Mouse (Mus musculus): ENCODE measurements around the gene Slc48a1.

Gene Slc48a1

DNA sequence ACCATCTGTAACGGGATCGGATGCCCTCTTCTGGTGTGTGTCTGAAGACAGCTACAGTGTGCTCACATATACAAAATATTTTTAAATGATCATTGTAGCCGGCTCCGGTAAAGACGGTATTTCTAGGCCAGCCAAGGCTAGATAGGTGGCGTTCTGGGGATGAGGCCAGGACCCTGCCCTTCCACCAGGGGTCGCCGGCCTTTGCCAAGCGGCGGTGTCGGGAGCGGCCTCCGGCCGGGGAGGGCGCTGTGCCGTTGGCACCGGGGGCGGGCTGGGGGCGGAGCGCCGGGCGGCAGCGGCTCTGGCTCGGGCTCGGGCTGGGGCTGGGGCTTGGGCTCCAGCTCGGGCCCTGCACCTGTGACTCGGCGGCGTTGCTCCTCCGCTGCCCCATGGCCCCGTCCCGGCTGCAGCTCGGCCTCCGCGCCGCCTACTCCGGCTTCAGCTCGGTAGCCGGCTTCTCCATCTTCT lies 5.8 kb downstream of the Slc48a1 start:
- peak; percentile 93 for DNase-seq

DNA sequence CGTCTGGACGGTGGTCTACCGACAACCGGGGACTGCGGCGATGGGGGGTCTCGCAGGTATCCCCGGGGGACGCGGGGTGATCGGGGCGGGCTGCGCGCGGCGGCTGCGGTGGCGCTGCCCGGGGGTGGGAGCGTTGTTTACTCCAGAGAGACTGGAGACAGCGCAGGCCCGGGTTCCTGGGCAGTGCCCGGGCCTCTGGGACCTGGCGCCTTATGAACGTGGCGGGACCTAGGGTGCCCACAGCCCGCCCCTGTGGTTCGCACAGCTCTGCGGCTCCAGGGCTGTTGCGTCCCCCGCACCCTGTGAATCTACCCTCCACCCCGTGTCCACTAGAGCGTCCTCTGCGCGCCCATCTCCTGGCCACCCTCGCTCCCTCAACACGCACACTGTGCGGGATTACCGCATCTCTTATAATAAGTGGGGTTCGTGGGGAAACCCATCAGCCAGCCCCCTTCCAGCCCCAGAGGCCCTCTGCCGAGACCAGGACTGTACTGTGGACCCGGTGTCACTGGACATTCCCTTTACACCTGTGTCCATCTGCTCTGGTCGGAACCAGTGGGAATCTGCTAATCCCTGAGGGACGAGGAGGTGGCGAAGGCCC lies 6.3 kb downstream of the Slc48a1 start:
- DNase-seq: no peak

DNA sequence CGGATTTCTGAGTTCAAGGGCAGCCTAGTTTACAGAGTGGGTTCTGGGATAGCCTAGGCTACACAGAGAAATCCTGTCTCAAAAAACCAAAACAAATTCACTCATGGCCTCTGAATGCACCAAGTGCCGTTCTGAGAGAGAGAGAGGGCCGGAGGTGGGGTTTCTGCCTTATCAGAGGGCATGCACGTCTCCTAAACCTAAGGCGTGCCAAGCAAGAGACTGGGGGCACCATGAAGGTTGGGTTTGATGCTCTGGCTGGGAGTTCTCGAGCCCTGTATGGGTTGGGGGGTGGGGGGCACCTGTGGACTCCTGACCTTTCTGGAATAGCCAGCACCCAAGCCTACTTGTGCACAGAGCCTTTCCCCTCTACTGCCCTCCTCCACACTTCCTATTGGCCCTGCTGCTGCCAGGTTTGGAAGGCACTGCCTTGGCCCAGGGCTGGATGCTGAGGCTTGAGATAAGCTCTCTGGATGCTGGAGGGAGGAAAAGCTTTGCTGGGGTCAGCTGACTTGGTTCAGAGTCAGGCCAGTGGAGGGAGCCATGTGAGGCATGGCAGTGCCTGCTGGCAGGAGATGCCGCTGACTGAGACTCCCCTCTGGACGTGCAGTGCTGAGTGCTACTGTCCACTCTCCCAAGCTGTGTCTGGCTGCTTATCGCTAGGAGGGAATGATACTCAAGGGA lies 7.6 kb downstream of the Slc48a1 start:
- DNase-seq: peak; percentile 48

DNA sequence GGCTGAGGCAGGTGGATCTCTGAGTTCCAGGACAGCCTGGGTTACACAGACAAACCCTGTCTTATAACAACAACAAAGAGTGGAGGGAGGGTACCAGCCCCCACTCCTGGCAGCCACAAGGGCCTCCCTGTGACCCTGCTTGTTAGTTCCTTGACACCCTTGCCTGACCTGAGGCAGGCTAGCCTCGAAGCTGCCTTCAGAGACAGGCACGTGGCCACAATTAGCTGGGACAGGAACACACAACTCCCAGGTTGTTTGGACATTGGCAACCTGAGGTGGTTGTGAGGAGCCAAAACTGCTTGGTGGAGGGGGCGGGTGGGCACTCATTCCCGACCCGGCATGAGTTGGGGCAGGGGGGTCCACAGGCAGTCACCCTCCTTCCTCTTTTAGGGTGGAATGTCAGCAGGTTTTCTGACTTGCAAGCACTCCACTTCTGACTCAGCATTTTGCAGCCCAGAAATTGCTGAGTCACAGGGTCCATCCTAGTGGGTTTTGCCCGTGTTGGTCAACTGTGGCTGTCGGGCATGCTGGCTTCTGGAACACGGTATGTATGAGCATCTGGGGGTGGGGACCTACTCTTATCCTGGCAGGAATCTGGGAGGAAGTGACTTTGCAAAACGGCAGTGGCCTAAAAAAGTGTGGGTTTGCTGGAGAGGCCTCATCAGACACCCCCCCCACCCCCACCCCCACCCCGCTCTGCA lies 8.2 kb downstream of the Slc48a1 start:
- peak; percentile 53 for DNase-seq

DNA sequence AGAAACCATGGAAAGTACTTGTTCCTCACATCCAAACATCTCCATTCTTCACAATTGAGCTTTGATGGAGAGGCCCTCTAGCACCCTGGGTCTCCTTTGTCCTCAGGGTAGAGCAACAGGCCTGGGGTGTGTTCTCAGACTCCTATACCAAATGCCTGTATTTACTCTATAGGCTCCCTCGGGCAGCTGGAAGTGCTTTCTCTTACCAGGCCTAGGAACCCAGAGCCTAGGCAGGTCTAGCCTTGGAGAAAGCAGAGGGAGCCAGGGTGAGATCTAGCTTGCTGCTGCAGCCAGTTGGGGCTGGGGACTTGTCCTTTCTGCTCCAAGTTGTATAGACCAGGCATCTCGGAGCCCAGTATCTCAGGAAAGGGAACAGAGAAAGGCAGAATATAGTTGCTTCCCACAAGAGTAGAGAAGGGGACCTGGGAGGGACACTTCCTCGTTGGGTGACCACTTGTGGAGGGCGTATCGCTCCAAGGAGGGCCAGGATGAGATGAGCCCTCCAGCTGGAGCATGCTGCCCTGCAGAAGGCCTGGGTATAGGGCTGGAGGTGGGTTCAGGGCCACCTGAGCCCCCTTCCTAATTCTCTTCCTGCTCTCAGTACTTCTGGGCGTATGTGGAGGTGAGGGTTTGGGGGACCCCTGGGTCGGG lies 9.0 kb downstream of the Slc48a1 start:
- no peak for DNase-seq

DNA sequence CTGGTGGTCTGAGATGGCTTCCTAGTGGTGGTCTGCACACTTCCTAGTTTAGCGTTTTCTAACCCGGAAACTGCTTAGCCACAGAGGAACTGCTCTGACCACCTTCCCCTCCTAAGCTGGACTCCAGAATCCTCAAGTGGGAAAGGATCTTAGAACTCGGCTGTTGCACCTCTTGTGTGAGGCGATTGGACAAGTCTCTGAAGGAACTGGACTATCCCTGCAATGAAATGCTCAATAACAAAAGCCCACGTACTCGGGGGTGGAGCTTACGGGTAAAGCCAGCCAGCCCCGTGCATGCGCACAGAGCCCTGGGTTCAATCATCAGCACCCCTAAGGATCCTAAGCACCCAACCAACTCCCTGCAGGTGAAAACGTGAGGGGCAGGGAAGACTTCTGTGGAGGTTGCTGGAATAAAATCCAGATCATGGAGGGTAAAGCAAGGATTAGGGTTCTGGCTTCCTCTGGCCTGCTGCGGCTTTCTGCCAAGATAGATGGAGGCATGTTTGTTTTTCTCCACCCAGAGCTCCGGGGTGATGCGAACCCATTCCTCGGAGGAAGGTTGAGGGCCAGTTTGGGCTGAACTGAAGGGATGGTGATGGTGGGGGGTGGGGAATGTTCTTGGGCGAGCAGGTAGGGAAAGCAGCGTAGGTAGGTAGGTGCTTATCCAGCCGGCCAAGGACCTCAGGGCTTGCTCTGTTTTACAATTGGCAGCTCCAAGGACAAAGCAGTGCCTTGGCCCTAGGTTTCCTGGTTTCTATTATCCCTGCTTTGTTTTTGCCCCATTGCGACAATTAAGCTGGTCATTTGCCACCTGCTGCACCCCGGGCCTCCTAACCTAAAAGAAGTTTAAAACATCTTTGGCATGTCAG lies 9.7 kb downstream of the Slc48a1 start:
- no peak for DNase-seq

DNA sequence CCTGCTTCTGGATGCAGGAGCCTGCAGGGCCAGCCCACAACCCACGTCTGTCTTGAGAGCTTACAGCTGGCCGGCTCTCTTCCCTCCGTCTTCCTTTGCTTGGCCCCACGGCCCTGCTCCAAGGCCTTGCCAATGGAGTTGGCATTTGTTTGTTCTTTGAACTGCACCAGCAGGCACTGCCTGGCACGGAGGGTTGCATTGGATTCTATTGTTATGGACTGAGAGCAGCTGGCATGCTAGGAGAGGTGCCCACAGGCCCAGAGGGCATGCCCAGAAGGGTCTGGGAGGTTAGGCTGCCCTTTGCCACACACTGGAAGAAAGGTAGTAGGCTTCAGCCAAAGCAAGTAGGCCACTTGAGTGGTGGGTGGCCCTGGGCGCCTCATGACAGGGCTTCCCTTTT lies 10.5 kb downstream of the Slc48a1 start:
- DNase-seq: no peak

DNA sequence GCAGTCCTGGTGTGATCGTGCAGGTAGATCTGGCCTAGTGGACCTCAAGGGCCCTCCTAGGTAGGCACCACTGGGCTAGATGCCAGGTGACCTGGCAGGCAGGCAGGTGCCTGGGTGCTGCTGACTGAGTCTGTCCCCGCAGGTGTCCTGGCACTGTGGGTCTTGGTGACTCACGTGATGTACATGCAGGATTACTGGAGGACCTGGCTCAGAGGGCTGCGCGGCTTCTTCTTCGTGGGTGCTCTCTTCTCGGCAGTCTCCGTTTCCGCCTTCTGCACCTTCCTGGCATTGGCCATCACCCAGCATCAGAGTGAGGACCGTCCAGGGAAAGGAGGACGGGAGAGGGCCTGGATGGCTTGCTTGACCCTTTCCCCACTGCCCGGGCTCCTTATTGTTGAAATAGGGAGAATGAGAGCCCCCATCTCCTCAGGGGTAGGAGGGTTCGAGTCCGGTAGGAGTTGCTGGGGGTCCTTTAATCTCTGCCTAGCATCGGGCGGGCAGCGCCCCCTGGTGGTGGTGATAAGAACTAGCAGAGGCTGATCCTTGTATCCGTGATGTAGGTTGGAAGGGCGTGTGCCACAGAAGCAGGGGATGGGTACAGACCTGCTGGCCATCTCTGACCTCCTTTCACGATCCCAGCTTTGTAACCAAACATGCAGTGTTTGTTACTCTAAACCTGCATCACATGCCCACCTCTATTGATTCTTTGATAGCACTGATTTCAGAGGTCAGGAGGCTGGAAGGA lies 11.6 kb downstream of the Slc48a1 start:
- peak; percentile 71 for DNase-seq

DNA sequence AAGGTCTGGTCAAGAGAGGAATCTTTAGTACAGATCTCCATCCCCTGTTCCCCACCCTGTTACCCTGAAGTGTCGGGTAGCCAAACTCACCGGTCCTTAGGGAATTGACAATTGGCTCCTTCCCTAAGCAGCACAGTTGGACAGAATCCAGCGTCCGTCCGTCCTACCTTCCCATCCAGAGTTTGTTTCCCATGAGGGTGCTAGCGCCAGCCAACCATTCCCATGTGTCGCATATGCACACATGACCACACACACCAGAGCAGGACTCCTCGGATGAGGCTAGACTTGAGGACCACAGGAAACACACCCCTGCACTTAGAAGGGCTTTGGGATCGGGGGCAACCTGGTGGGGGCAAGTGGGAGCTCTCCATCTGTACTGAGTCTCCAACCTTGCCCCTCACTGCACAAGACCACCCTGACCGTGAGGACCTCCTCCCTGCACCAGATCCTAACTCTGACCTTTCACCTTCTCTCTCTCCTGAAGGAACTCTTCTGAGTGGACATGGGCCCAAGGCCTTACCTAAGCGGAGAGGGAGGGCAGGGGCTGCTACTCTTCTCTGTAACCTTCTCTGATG lies 12.9 kb downstream of the Slc48a1 start:
- no peak for DNase-seq

DNA sequence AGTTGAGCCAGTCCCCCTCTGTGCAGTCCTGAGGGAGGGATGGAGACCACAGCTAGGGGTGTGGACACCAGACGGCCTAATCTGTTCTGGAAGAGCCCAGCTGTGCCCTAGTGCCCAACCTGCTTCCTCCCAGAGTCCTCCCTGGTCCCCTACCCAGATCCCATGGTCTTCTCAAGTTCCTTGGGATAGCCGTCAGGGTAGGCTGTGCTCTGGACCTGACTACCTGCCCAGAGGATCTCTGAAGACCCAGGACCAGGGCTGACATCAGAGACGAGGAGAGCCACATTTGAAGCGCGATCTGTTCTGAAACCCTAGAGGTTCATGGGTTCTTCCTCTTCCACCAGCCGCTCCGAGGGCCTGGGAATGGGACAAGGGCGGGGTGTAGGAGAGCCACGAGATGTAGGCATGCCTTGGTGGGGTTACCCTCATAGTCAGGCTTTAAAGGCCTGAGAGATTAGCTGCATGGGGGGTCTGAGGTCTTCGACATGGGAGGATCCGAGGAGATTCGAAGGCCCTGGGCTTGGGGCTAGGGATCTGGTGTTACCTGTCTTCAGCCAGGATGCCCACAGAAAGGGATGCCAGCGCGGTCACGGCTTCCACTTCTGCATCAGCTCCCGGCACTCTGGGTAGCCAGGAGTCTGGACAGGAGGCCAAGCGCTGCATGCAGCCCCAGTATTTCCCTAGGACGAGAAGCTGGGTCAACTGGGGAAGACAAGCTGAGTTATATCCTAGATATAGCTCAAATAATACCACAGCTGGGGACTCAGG lies 15.2 kb downstream of the Slc48a1 start:
- DNase-seq: no peak

DNA sequence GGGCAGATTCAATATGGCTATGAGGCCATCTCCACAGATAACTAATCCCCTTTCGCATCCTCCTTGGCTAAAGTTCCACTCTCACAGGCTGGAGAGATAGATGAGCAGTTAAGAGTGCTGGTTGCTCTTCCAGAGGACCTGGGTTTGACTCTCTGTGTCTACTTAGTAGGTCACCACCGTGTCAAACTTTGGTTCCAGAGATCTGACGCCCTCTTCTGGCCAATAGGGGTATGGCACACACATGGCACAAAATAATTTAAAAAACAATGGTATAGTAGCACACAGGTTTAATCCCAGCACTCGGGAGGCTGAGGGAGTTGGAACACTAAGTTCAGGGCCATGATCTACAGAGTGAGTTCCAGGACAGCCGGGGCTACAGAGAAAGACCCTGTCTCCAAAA lies 15.9 kb downstream of the Slc48a1 start:
- no peak for DNase-seq

DNA sequence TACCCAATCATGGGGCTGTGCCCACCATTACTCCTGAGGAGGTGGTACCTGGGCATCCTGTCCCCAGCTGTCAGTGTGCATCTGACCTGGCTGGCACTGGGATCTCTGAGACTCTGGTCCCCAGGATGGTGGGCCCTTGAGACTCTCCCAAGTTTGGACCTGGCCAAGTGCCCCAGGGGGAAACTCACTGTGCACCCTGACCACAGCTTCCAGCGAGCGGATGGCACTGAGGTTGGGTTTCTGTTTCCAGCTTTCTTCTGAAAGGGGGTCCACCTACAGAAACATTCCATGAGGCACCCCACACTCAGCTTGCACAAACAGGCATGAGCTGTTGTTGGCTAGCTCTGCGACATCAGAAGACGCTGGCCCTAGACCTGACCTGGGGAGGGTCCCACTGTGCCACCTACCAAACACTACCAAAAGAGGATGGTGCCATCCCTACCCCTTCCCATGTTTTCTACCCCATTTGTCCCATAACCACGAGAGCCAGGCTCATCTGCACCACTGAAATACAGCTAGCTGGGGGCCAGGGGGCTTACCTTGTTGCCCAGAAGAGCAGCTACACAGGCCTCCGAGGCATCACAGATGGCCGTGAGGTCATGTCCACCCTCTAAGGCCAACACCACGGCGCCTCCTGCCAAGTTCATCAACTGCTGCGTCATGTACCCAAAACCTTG lies 17.4 kb downstream of the Slc48a1 start:
- no peak for DNase-seq

DNA sequence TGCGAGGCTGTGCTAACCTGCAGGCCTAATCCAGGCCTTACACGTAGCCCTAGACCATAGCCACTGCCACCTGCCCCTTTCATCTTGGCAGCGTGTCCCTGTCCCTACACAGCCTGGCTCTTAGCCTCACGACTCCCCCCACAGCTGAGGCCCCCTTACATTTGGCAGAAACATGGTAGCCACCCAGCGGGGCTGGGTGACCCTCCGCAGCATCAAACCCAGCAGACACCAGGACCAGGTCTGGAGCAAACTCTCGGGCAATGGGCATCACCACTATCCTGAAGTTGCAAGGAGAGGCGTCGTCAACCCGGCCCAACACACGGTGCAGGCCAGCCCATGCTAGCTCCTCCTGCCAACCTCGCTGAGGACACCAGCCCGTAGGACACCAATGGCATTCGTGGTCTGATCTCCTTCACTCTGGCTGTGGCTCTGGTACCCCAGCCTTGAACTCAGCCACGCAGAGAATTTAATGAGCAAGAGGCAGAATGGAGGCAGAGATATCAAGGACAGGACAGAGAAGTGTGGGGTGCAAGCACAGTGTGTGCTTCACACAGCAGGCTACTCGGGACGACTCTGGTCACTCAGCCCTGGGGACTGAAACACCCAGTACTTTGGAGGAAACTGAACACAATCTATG lies 18.5 kb downstream of the Slc48a1 start:
- DNase-seq: no peak

DNA sequence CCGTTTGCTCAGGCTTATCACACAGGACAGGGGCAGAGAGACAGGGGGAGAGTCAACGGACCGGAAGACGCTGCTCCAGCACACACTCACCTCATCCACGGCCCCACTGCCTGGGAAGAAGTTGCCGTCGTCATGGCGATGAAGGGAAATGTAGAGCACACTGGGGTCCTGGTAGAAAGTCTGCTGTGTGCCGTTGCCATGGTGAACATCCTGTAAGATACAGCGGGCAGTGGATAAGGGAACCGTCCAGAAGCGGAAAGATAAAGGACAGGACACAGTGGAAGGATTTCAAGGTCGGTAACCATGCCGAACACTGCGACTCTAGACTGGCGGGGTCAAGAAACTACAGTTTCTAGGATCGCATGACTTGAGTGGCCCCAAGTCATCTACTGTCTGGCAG lies 19.8 kb downstream of the Slc48a1 start:
- no peak for DNase-seq

DNA sequence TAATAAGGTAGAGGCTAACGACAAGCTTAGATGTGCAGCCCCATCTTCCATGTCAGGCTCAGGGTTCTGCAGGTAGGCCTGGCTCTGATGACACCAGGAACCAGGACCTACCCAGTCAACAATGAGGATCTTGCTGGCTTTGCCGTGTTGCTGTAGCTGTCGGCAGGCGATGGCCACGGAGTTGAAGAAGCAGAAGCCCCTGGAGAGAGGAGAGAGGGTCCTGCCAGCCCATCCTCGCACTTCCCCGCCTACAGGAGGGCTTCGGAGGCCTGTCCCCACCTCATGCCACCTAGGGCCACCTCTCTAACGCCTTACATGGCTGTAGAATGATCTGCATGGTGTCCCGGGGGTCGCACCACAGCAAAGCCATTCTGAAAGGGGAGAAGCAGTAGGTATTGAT lies 21.1 kb downstream of the Slc48a1 start:
- DNase-seq: no peak

DNA sequence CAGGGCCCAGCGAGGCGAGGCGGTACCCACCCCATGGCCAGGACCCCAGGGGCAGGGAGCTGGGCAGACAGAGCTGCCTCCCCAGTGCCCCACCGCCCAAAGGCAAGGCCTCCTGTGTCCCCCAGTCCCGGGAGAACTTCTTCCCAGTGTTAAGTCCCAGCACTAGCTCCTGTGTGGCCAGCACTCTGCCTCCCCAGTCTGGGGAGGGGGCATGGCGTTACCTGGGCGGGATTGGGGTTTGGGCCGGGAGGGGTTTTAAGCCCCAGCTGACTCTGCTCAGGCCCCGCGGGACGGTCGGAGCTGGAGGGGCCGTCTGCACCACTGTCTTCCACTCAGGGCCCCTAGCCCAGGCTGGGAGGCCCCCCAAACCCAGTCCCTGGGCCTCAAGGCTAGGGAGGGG lies 22.5 kb downstream of the Slc48a1 start:
- no peak for DNase-seq

DNA sequence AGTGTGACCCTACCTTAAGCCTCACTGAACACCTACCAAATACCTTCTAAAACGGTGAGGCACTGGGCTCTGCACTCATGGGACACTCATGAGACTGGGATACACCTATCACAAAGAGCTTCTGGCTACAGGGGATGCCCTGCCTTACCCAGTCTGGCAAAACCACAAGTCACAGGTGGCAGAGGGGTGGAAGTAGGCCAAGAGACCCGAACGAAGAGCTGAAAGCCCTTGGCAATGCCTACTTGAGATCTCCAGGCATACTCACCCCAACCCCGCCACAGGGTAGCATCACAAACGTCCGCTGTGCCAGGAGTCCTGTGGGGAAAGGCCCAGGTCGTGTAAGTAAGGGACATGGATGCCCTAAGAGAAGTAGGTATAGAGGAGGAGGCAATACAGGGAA lies 23.5 kb downstream of the Slc48a1 start:
- no peak for DNase-seq

DNA sequence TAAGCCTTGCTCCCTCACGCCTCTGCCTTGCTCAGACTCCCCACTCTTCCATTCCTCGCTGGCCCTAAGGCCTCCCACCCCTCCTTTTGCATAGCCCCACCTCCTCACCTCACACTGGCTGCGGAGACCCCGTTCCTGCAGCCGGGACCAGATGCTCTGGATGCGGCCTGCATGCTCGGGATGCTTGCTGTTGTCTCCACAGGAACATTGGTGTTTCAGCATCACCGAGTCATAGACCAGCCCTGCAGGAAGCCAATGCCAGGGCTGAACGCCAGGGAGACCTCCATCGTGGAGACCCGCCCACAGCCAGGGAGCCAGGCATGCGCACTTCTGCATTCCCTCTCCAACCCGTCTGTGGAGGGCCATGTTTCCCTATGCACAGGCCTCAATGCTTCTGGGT lies 24.3 kb downstream of the Slc48a1 start:
- DNase-seq: no peak

DNA sequence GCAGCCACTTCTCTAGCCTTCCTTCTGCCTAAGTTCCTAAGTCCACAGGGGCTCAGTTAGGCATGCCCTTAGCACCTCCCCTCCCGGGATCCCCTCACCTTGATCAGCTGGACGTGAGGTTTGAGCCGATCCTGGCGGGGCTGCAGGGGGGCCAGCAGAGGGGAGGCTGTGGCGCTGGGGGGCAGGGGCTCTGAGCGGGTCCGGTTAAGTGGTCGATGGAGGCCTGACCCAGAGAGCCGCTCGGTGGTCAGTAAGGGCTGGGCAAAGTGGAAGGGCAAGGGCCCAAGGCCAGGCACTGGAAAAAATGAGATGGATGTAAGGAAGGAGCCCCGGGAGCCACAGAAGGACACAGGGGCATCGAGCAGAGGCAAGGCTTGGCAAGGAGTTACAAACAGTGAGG lies 29.5 kb downstream of the Slc48a1 start:
- DNase-seq: no peak

DNA sequence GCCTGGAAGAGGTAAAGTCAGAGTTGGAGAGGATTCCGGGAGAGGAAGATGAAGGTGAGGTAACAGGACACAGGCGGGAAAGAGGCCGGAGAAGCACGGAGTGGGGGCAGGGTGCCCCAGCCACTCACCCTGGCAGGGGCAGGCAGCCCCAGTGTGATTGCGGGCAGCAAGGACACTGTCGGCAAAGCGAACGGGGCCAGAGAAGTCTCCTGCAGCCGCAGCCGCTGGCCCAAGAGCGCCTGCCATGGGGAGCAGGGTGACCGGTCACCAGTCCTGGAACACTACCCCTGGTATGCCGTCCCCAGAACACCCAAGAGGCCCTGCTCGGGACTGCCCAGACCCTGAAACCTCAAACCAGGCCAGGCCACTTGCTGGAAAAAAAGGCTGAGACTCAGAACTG lies 30.2 kb downstream of the Slc48a1 start:
- DNase-seq: no peak

Measured in kidney, postnatal 14 days (tissue).